Mouse (Mus musculus): ENCODE data around the gene Rasal2. TPM values are rescaled to one million over a fixed set of nuclear protein-coding genes. Genes with fewer than 3 reads are reported as not detected.

The Rasal2 gene
- polyA plus RNA-seq, 1 experiment from 2014 or later, result 10.2 TPM

DNA sequence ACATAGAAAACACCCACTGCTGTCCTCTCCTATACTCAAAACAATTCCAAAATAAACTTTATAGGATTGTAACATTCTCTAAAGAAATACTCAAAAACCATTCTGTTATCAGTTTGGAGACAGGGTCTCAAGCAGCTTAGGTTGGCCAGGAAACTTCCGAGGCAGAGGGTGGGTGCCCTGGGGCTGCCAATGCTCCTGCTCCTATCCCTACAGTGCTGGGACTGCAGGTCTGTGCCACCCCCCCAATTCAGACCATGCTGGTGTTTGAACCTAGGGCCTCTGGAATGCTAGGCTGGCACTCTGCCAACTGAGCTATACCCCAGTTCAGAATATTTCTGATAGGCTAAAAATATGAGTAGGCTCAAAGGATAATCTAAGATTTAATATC lies 274.5 kb downstream of the Rasal2 start:
- H3K9me3 ChIP-seq, result no peaks in the 10 kb centered on the region
- DNase-seq (ENCODE audit: extremely low spot score, low spot score), result no peak
- H3K27me3 ChIP-seq (ENCODE audit: poor library complexity, severe bottlenecking), result no peaks in the 10 kb centered on the region
- H3K36me3 ChIP-seq (replicated peaks), result peaks cover 22% of the 10 kb centered on the region
- H3K27ac ChIP-seq, result no peak overlapping the region
- no peaks in the 10 kb centered on the region for H3K4me1 ChIP-seq
- H3K4me3 ChIP-seq, result no peak overlapping the region
- WGBS, result 93% methylated on average over 1 of the region's 1 CpGs

DNA sequence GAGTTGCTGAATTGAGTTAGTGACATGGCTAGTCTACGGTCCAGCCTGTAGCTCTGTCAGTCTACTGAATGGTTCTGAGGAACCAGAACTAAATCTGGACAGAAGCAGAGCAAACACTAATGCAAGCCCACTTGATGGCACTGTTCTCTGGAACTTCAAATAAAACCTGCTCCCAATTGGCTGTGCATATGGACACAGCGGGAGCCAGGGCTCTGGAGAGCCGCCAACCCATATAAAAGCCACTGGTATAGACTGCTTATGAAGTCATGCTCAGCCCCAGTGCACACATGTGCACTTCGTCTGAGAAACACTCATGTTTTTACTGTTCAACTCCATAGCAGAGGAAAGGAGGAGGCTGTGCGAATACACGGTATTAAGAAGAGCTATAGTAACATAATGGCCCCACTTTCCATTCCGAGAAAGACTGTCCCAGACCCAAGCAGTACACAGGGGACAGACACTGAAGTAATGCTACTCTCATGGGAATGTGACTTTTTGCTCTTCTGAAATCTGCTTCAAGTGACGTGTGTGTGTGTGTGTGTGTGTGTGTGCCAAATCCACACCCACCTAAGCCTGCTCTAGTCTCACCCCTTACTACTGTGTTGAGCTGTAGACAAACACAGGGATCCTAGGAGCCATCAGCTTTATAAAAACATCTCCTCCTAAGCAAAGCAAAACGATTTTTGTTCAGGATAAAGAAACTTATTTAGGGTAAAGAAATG lies 275.1 kb downstream of the Rasal2 start:
- no peak overlapping the region for H3K27ac ChIP-seq
- H3K27me3 ChIP-seq (ENCODE audit: poor library complexity, severe bottlenecking), result no peaks in the 10 kb centered on the region
- H3K36me3 ChIP-seq (replicated peaks), result peaks cover 22% of the 10 kb centered on the region
- H3K4me3 ChIP-seq, result no peak overlapping the region
- no peak for DNase-seq (ENCODE audit: extremely low spot score, low spot score)
- 90% methylated on average over 9 of the region's 9 CpGs for WGBS
- no peaks in the 10 kb centered on the region for H3K4me1 ChIP-seq
- H3K9me3 ChIP-seq, result no peaks in the 10 kb centered on the region

DNA sequence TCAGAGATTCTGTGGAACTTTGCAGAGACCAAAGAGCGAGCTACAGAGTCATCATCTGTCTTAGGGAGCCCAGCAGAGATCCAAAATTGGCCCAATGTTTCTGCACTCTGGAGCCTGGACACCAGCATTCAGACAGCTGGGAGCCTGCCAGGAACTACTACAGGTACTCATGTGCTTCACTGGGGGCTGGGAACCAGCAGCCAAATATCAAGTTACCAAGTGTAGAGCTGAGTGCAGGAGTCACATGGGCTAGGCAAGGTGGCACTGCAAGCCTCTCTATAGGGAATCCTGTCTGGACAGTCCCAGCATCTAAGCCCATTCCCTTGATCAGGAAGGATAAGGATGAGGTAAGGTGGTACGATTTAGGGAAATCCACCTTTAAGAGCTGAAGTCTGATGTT lies 284.2 kb downstream of the Rasal2 start:
- no peak for DNase-seq (ENCODE audit: extremely low spot score, low spot score)
- Histone ChIP-seq H3K27ac (no peak overlapping the region), H3K27me3 (ENCODE audit: poor library complexity, severe bottlenecking) (no peaks in the 10 kb centered on the region), H3K4me1 (no peaks in the 10 kb centered on the region), H3K4me3 (no peak overlapping the region), H3K9me3 (no peaks in the 10 kb centered on the region), H3K36me3 (replicated peaks) (peaks cover 7% of the 10 kb centered on the region; the same call in 1 of the 2 replicates)
- 87% methylated on average over 2 of the region's 2 CpGs for WGBS

DNA sequence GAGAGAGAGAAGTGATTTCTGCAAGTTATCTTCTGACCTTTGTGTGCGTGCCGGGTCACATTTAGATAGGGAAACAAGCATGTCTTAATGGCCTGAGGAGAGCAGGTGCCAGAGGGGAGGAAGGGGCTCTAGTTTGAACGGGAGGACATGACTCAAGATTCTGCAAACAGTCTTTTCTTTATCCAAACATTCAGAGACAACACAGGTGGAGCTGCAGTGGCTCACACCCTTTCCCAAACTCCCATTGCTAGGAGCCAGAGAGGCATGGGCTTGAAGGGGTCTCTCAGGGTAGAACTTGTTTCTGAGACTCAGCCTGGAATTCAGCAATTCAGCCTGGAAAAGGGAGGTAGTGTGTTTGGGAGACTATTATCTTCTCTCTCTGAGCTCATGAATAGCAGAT lies 288.6 kb downstream of the Rasal2 start:
- DNase-seq (ENCODE audit: extremely low spot score, low spot score), result no peak
- Histone ChIP-seq H3K36me3 (replicated peaks) (0 out of 2 replicates have a peak, but pooled peaks cover 4% of the 10 kb centered on the region), H3K27ac (no peak overlapping the region), H3K4me3 (no peak overlapping the region), H3K27me3 (ENCODE audit: poor library complexity, severe bottlenecking) (no peaks in the 10 kb centered on the region), H3K4me1 (no peaks in the 10 kb centered on the region), H3K9me3 (no peaks in the 10 kb centered on the region)
- WGBS, result 90% methylated on average over 3 of the region's 3 CpGs

DNA sequence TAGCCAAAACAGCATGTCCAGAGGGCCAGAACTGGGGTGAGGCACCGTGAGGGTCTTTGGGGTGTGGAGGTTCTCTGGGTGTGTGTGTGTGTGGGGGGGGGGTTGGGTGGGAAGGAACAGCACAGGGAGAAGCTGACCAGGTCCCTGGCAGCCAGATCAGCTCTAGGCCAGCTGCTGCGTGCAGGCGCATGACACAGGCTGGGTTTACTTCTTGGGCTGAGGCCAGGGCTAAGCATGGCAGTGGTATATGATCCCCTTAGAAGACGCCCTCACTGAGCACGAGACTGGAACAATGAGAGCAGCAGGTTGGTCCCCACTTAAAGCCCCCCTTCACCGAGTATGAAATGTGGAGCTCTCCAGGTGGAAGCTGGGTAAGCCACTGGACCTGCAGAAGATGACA lies 293.2 kb downstream of the Rasal2 start:
- H3K27ac ChIP-seq, result no peak overlapping the region
- H3K36me3 ChIP-seq (replicated peaks), result no peaks in the 10 kb centered on the region
- WGBS, result 92% methylated on average over 6 of the region's 6 CpGs
- H3K27me3 ChIP-seq (ENCODE audit: poor library complexity, severe bottlenecking), result no peaks in the 10 kb centered on the region
- no peak overlapping the region for H3K4me3 ChIP-seq
- no peaks in the 10 kb centered on the region; the same call in 1 of the 2 replicates for H3K9me3 ChIP-seq
- no peaks in the 10 kb centered on the region for H3K4me1 ChIP-seq
- DNase-seq (ENCODE audit: extremely low spot score, low spot score), result no peak

DNA sequence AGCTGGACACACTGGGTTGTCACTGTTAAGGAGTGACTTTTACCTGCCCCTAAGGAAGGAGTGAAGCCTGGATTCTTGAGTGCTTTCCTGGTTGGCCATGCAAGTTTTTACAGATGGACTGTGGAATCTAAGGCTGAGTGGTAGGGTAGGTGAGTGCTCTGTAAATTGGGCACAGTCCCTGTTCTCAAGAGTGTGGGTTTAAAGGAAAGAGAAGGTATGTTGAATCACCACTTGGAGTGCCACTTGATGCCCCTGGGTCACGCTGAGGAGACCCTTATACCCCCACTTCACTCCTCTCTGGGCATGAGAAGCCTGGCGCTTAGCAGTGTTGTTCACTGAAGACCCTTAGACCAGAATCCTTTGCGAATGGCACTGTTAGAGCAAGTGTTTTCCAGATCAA lies 295.0 kb downstream of the Rasal2 start:
- no peak for DNase-seq (ENCODE audit: extremely low spot score, low spot score)
- WGBS, result 88% methylated on average over 3 of the region's 3 CpGs

DNA sequence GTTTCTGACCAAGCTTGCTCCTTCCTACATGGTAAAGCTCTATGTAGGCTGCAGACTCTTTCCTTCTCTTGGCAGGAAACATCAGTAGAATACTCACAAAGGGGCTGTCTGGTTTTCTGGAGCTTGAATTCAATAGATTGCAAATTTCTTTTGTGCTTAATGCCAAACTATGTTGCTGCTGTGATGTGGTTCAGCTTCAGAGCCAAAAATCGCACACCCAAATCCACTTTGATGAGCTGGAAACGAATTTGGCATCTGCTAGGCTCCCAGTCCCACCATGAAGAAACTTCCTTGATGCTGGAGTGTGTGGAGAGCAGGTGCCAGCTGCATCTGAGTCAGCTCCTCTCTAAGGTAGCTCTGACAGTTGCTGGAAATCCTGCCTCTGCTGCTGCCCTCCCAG lies 297.9 kb downstream of the Rasal2 start:
- DNase-seq (ENCODE audit: extremely low spot score, low spot score), result no peak

More for the DNA sequence above, 295.0 kb downstream of the Rasal2 start:
- no peak overlapping the region for H3K27ac ChIP-seq
- no peaks in the 10 kb centered on the region for H3K36me3 ChIP-seq (replicated peaks)
- no peak overlapping the region for H3K4me3 ChIP-seq
- H3K27me3 ChIP-seq (ENCODE audit: poor library complexity, severe bottlenecking), result no peaks in the 10 kb centered on the region
- no peaks in the 10 kb centered on the region; the same call in 1 of the 2 replicates for H3K9me3 ChIP-seq
- H3K4me1 ChIP-seq, result no peaks in the 10 kb centered on the region

DNA sequence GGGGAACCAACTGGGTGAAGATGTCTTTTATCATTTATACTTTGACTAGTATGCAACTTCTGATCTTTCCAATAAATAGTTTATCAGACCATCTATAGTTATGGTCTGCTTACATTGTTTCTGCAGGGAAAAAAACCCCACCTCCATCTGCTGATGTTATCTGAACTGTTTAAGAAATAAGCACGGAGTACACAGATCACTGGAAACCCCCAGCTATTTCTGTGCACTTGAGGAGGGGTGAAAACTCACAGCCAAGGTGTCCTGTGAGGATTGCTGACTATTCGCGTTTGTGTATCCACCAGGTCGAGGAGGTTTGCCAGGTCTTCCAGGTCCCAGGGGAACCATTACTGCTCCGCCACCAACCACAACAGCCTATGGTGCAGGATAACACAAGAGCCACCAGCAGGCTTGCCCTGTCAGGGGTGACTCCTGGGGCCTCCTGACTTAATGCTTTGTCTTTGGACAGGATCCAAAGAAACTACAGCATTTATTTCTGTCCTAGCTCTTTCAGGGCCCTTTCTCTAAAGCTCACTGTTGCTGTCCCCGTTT lies 302.0 kb downstream of the Rasal2 start:
- H3K27ac ChIP-seq, result no peak overlapping the region
- WGBS, result 88% methylated on average over 6 of the region's 6 CpGs
- H3K4me3 ChIP-seq, result no peak overlapping the region
- H3K36me3 ChIP-seq (replicated peaks), result no peaks in the 10 kb centered on the region
- no peak for DNase-seq (ENCODE audit: extremely low spot score, low spot score)
- no peaks in the 10 kb centered on the region; the same call in 1 of the 2 replicates for H3K9me3 ChIP-seq
- no peaks in the 10 kb centered on the region for H3K27me3 ChIP-seq (ENCODE audit: poor library complexity, severe bottlenecking)
- H3K4me1 ChIP-seq, result peaks cover 5% of the 10 kb centered on the region; the same call in 1 of the 2 replicates

More for the DNA sequence above, 297.9 kb downstream of the Rasal2 start:
- no peaks in the 10 kb centered on the region for H3K36me3 ChIP-seq (replicated peaks)
- no peaks in the 10 kb centered on the region for H3K4me1 ChIP-seq
- no peak overlapping the region for H3K4me3 ChIP-seq
- H3K27me3 ChIP-seq (ENCODE audit: poor library complexity, severe bottlenecking), result no peaks in the 10 kb centered on the region
- 74% methylated on average over 2 of the region's 2 CpGs for WGBS
- no peak overlapping the region for H3K27ac ChIP-seq
- no peaks in the 10 kb centered on the region; the same call in 1 of the 2 replicates for H3K9me3 ChIP-seq

DNA sequence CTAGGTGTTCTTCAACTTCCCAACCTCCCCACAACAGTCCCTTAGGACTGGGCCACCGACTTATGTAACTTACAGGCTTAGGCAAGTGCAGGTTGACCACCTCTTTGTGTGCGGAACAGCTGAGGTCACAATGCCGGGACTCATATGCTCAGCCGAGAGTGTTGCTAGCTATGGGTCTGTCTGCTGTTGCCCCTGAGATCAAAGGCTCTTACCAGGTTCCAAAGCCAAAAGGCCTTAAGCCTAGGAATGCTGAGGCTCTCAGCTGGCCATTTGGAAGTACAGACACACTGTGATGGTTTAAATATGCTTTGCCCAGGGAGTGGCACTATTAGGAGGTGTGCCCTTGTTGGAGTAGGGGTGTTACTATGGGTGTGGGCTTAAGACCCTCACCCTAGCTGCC lies 303.8 kb downstream of the Rasal2 start, which contains the start of gene Tex35:
TSS of gene Tex35 (minus strand) at position 101 of the 400 bp plus-strand sequence.
- H3K27me3 ChIP-seq (ENCODE audit: poor library complexity, severe bottlenecking), result no peaks in the 10 kb centered on the region
- no peak within 1 kb of the TSS for H3K27ac ChIP-seq
- 88% methylated on average over 4 of the region's 4 CpGs for WGBS
- peaks cover 5% of the 10 kb centered on the region; the same call in 1 of the 2 replicates for H3K4me1 ChIP-seq
- H3K9me3 ChIP-seq, result no peaks in the 10 kb centered on the region
- H3K36me3 ChIP-seq (replicated peaks), result no peaks in the 10 kb centered on the region
- no peak within 1 kb of the TSS for H3K4me3 ChIP-seq
- no peak for DNase-seq (ENCODE audit: extremely low spot score, low spot score)

DNA sequence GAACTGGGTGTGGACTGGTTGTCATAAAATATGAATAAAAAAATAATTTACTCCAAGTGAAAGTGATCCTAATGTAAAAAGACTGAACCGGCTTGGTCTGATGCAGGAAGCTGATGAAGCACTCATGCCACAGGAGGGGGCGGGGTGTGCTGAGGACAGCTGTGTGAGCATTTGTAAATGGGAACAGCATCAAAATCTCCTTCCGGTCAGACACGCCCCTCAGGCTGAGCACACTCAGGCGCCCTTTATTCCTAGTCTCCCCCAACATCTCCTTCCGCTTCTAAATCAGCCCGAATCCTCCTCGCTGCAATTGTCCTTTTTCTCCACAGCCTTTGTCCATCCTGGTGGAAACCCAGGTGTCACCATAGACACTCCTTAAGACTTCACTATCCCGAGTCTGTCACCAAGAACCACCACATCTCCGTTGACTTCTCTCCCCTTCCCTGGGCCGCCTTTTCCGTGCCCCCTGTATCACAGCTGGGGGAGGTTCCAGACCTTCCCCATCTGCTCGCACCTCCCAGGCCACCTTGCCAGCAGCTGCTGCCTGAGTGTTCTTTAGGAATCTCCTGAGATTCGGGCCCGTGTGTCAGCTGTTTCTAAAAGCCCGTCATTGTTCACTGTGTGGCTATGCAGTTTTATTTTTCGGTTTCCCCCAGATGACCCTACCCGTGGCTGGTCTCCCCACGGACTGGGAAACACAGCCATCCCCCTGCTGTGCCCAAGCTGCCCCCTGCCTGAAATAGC lies 311.1 kb downstream of the Rasal2 start:
- no peaks in the 10 kb centered on the region for H3K27me3 ChIP-seq (ENCODE audit: poor library complexity, severe bottlenecking)
- H3K27ac ChIP-seq, result peak overlapping the region; percentile 72
- no peaks in the 10 kb centered on the region for H3K9me3 ChIP-seq

DNA sequence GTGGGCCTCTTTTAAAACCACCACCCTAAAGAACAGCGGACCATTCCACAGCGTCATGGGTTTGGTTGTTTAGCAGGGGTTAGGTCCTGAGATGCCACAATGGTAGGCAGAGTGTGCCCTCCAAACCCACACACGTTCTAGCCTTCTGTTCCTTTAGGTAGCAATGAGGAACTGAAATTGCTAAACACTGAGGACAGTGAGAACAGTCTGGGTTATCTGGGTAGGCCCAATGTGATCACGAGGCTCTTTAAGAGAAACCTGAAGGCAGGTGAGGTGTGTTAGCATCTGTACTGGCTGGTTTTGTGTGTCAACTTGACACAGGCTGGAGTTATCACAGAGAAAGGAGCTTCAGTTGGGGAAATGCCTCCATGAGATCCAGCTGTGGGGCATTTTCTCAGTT lies 316.9 kb downstream of the Rasal2 start:
- WGBS, result 86% methylated on average over 4 of the region's 4 CpGs
- H3K4me3 ChIP-seq, result no peak overlapping the region
- no peak for DNase-seq (ENCODE audit: extremely low spot score, low spot score)
- H3K27ac ChIP-seq, result no peak overlapping the region
- no peaks in the 10 kb centered on the region for H3K4me1 ChIP-seq
- H3K9me3 ChIP-seq, result no peaks in the 10 kb centered on the region
- H3K27me3 ChIP-seq (ENCODE audit: poor library complexity, severe bottlenecking), result no peaks in the 10 kb centered on the region
- H3K36me3 ChIP-seq (replicated peaks), result no peaks in the 10 kb centered on the region

More for the DNA sequence above, 311.1 kb downstream of the Rasal2 start:
- DNase-seq (ENCODE audit: extremely low spot score, low spot score), result no peak
- 23% methylated on average over 19 of the region's 19 CpGs for WGBS
- Histone ChIP-seq H3K4me3 (peak overlapping the region; percentile 38), H3K4me1 (peaks cover 14% of the 10 kb centered on the region), H3K36me3 (replicated peaks) (no peaks in the 10 kb centered on the region)

DNA sequence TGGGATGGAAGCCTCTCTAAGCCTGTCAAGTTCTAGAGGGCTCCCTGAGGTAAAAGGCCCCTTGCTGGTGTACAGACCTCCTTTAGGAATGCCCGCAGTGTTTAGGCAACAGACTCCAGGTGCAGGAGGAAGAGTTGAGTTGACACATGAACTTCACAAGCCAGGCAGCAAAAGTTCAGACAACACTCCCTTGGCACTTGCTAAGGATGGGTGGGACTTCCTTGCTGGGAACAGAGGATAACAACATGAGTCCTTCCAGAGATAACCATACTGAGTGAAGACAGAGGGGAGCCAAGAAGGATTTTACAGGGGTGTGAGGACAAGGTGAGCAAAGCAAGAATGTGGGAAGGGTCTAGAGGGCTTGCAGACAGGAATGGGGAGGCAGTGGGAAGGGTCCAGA lies 319.8 kb downstream of the Rasal2 start:
- 97% methylated on average over 1 of the region's 1 CpGs for WGBS
- Histone ChIP-seq H3K27ac (no peak overlapping the region), H3K4me3 (no peak overlapping the region), H3K27me3 (ENCODE audit: poor library complexity, severe bottlenecking) (no peaks in the 10 kb centered on the region), H3K4me1 (no peaks in the 10 kb centered on the region), H3K36me3 (replicated peaks) (no peaks in the 10 kb centered on the region), H3K9me3 (no peaks in the 10 kb centered on the region)
- DNase-seq (ENCODE audit: extremely low spot score, low spot score), result no peak

DNA sequence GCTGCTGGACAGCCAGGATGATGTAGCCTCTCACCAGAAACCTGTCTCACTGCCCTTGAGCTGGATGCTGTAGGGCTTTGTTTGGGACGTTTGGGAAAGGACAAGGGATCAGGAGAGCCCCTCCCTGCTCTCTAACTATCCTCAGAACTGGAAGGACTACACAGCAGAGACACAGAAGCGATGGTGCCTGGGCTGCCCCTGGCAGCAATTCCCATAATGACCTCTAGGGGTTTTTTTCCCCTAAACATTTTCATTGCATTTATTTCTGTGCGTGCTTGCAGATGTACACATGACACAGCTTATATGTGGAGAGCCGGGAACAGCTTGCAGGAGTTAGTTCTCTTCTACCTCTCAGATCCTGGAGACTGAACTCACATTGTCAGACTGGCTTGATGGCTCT lies 320.3 kb downstream of the Rasal2 start:
- 59% methylated on average over 4 of the region's 4 CpGs for WGBS
- Histone ChIP-seq H3K27ac (no peak overlapping the region), H3K9me3 (no peaks in the 10 kb centered on the region), H3K4me3 (no peak overlapping the region), H3K27me3 (ENCODE audit: poor library complexity, severe bottlenecking) (no peaks in the 10 kb centered on the region), H3K4me1 (no peaks in the 10 kb centered on the region), H3K36me3 (replicated peaks) (no peaks in the 10 kb centered on the region)
- no peak for DNase-seq (ENCODE audit: extremely low spot score, low spot score)
